Mouse (Mus musculus): ENCODE results near the gene Gm4181.
"Not testable (repeated sequence)": the region's sequence is repeated elsewhere in the genome, so short reads cannot be mapped to it uniquely, and the experiment has no call there.

DNA sequence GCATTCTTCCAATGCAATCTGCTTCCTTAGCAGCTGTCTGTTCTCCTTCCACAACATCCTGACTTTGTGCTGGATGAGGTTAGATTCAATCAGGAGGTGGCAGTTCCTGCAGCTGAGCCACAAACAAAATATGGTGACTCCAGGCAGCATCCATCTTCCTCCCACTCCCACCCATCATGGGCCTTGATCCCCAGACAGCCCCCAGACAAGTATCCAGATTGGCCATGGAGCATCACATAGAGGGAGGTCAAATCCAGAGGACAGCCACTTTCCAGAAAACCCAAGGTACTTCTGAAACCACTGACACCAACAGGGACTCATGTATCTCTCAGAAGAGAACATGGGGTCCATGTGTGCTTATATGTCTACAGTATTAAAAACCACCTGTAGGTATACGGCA lies 3.0 kb downstream of the Gm4181 start:
- not testable (repeated sequence) for TF ChIP-seq POLR2A, CTCF (IDR thresholded peaks at IDR 0.05; ENCODE audit: insufficient read depth, low read depth, low read length)
